Mouse (Mus musculus): Measurements from ENCODE around the gene Scrn3.

DNA sequence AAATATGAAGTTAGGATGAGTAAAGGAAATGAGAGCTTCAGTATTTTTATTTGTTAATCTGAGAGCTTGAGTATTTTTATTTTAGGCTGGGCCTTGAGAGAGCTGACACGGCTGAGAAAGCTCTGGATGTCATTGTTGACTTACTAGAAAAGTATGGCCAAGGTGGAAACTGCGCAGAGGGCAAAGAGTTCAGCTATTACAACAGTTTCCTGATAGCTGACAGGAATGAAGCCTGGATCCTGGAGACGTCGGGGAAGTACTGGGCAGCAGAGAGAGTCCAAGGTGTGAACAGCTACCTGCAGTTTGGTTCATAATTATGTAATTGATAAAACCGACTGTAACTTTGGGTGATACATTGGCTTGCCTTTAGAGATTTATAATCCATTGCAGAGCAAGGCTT lies 6.8 kb downstream of the Scrn3 start:
- TF ChIP-seq POLR2A (IDR thresholded peaks at IDR 0.05; ENCODE audit: extremely low read depth, insufficient read depth, low read length) (no peak), CTCF (IDR thresholded peaks at IDR 0.05; ENCODE audit: low read depth, low read length) (no peak)

Measured in liver, adult 2 months (tissue).